Mouse (Mus musculus) testis, adult 2 months (tissue): ENCODE data around the gene Olfr17.

Experiments
- CTCF ChIP-seq: fragments of 200-500 bp; IDR thresholded peaks from 2 replicates; pipeline ENCODE4 v1.5.1; 2012; ENCODE audit warnings: low read depth, mild to moderate bottlenecking, inconsistent platforms, low read length, moderate library complexity; ENCODE audit not compliant: control insufficient read depth, insufficient read depth, insufficient replicate concordance
- POLR2A ChIP-seq: fragments of 200-500 bp; IDR thresholded peaks from 2 replicates; pipeline ENCODE4 v1.6.1; 2012; ENCODE audit warnings: low read depth, mild to moderate bottlenecking, inconsistent platforms, low read length, moderate library complexity; ENCODE audit not compliant: control insufficient read depth

DNA sequence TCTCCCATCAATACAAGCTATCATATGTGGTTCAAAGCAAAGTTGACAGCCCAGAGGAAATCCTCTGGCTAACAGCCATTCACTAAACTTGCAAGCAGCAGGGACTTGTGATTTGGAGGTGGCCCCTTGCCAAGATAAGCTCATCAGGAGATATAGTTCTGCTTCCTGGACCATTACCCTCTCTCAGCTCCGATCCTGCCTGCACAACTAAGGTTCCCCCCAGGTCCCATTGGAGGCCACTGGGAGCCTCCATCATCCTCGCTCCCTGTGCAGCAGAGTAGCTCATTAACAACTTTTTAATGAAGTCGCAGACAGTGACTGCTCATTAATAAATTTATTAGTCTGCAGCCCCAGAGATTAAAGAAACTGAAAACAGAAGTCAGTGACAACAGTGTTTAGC lies 45.4 kb upstream of the Olfr17 start:
- TF ChIP-seq CTCF (no peak), POLR2A (no peak)
